Mouse (Mus musculus) embryonic stem cell, embryonic (primary cell): Measurements from ENCODE around the gene Nfic.

Source experiments
- CTCF ChIA-PET, 4 experiments: fragments of 300-600 bp in 2 of 4; fragments of 350-600 bp in 2 of 4; sonication (Branson Sonifier 250); formaldehyde crosslinking; loops; one replicate each; lab custom pipeline; 2022; ENCODE audit warnings: inconsistent platforms in 2 of 4; lab: Charles Lee
- POLR2A ChIA-PET, 4 experiments: fragments of 300-600 bp in 2 of 4; fragments of 350-600 bp in 2 of 4; sonication (Branson Sonifier 250); formaldehyde crosslinking; loops; one replicate each; lab custom pipeline; 2022; ENCODE audit warnings: antibody characterized with exemption in 4 of 4, inconsistent platforms in 1 of 4; lab: Charles Lee

Gene Nfic

DNA sequence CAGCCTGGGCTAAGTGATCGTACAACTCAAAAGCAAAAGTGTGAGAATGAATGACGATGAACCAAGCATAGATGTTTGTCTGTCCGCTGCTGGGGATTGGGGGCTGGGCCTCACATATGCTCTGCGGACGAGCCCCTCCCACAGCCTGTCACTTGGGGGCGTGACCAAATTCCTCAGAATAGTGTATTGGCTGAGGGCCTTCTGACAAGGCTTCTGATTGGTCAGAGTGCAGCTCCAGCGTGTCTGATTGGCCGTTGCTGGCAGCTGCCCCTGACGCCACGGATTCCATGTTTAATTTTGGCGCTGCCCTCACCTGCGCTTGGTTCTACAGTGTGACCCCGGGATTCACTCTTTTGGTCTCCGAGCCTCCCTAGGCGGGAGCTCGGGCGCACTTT lies 22.6 kb downstream of the Nfic start:
- ChIA-PET POLR2A (interaction anchor here (0.9 to 6.8 kb wide), 31 partner anchors 10 to 257 kb away, joined by 3 to 75 read pairs (median 5); partner anchors contain the start of genes Fzr1 (in 2 of the 4), Dohh (in 1 of the 4), Eef2 (in 1 of the 4) and Gm48551 (in 1 of the 4)), CTCF (interaction anchor here in 3 of 4 experiments (0.6 to 3.5 kb wide), 21 partner anchors 9 to 588 kb away, joined by 3 to 19 read pairs (median 4); partner anchors contain the start of genes Celf5 (in 1 of the 3), Hmg20b (in 1 of the 3) and Pip5k1c (in 1 of the 3))

DNA sequence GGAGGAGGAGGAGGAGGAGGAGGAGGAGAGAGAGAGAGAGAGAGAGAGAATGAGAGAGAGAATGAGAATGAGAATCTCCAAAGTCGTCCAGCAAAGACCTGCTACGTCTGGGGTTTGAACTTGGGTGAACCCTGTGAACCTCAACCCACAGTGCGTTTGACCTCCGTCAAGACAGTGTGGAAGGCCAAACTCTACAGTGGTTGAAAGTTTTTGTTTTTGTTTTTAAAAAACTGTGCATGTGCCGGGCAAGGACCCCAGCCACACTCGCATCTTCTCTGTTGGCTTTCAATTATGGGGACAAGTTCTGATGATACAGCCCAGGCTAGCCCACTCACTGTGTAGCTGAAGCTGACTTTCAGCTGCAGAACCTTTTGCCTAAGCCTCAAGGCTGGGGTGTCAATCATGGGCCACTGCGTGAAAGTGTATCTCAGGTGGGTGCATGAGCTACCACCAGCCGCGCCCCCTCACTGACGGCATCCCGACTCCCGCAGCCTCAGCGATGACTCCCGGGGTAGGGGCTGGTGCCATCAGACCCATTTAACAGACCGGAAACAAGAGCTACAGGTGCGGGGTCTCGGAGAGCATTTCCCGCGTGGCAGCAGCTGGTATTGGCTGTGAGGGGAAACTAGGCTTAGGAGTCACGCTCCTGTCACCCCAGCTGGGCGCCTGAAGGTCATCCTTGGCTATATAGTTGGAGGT lies 23.1 kb downstream of the Nfic start:
- POLR2A ChIA-PET: interaction anchor here in 3 of 4 experiments (0.7 to 6.8 kb wide), 26 partner anchors 9 to 1255 kb away, joined by 3 to 75 read pairs (median 5); partner anchors contain the start of genes Fzr1 (in 2 of the 3), Dohh (in 1 of the 3), Eef2 (in 1 of the 3) and Gm48551 (in 1 of the 3)
- CTCF ChIA-PET: interaction anchor here in 3 of 4 experiments (0.7 to 3.5 kb wide), 19 partner anchors 9 to 1613 kb away, joined by 3 to 19 read pairs (median 4); partner anchors contain the start of genes Celf5 (in 1 of the 3), Hmg20b (in 1 of the 3) and Pip5k1c (in 1 of the 3)

DNA sequence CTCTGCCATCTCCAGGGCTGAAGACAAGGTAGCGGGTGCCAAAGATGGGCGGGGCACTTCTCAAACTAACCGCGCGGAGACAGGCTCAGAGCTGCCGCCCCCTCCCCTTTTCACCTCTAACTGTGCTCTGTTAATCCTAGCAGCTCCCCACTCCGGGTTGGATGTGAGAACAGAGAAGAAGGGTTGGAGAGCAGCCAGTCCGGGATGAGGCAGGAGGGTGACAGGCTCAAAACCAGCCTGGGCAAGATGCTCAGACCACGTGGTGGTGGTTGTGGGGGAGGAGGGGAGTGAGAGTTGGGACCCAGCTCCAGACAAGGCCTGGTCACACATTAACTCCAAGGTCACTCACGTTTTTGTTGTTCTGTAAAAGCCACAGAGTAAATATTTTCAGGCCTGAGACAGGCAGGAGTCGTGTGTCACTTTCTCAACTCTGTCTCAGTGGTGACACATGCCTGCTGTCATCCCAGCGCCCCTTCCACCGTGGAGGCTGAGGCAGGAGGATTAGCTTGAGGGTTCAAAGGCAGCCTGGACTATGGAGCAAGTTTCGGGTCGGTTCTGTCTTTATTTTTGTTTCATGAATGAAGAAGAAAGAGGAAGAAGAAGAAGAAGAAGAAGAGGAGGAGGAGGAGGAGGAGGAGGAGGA lies 23.8 kb downstream of the Nfic start:
- POLR2A ChIA-PET: interaction anchor here in 3 of 4 experiments (0.7 to 6.8 kb wide), 20 partner anchors 9 to 1254 kb away, joined by 3 to 75 read pairs (median 4); partner anchors contain the start of genes Dohh (in 1 of the 3), Gm48551 (in 1 of the 3), Ncln (in 1 of the 3) and Pip5k1c (in 1 of the 3)
- CTCF ChIA-PET: interaction anchor here in 3 of 4 experiments (0.6 to 3.5 kb wide), 9 partner anchors 9 to 1613 kb away, joined by 3 to 19 read pairs (median 4); partner anchors contain the start of genes Celf5 (in 1 of the 3), Pip5k1c (in 1 of the 3) and Smim24 (in 1 of the 3)

DNA sequence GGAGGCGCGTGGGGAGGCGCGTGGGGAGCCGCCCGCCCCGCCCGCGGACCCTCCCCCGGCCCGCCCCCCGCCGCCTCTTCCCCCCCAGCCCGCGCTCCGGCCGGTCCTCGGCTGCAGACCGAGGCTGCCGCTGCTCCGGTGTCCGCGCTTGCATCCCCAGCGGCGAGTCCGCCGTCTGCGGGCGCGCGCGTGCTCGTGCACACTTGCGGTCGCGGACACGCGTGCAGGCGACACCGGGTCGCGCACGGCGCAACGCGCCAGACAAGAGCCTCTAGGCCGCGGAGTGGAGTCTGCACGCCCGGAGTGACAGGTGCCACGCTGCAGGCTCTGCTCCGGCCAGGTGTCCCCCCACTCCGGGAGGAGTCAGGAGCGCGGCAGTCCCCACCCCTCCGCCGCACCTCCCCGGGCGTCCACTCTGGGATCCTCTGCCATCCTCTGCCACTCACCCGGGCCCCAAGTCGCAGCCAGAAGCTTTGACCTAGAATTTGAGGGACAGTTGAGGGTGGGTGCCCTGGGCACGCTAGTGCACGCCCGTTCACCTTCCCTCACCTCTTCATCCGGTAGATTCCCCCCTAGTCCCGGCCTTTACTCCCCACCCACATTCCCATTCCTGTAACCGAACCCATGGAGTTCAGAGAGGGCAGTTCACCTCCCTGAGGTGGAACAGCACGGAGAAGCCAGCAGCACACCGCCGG lies 24.5 kb downstream of the Nfic start:
- POLR2A ChIA-PET: interaction anchor here in 3 of 4 experiments (0.8 to 6.8 kb wide), 21 partner anchors 13 to 195 kb away, joined by 3 to 75 read pairs (median 6); partner anchors contain the start of genes Fzr1 (in 2 of the 3), Cactin (in 1 of the 3), Dohh (in 1 of the 3) and Gm48551 (in 1 of the 3)
- CTCF ChIA-PET: interaction anchor here in 2 of 4 experiments (0.9 to 3.5 kb wide), 8 partner anchors 9 to 190 kb away, joined by 3 to 19 read pairs (median 6); partner anchors contain the start of gene Pip5k1c (in 1 of the 2)

DNA sequence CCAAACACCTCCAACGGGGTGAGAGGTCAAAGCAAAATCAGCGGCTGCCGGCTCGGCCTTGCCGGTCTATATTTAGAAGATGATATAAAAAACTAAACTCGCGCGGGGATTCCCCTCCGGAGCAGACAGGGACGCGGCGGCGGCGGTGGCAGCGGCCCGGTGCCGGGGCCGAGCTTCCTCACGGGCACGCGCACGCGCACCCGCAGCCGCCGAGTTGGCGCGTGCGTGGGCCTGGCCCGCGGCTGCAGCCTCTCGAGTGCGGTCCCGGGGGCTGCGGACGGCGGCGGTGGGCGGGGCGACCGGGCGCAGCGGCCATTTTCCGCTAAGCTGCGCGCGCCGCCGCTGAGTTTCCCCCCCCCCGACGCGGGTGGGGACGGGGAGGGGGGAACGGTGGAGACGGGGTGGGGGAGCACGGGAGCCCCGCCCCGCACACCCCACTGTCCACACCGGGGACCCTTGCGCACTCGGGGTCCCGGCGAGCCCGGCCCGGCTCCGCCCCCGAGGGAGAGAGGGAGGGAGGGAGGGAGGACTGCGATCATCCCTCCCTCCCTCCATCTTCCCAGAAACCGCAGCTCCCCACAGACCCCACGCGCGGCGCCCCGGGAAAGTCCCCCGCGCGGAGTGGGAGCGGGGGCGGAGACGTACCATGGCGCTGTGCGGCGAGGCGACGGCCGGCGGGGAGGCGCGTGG lies 25.1 kb downstream of the Nfic start:
- CTCF ChIA-PET: interaction anchor here in 2 of 4 experiments (0.5 to 3.4 kb wide), 18 partner anchors 11 to 189 kb away, joined by 3 to 19 read pairs (median 6); partner anchors contain the start of genes Pip5k1c (in 2 of the 2), Celf5 (in 1 of the 2) and Fzr1 (in 1 of the 2)
- POLR2A ChIA-PET: interaction anchor here in 3 of 4 experiments (0.6 to 6.8 kb wide), 38 partner anchors 9 to 501 kb away, joined by 3 to 75 read pairs (median 5); partner anchors contain the start of genes Fzr1 (in 3 of the 3), Cactin (in 2 of the 3), Dohh (in 2 of the 3) and Gadd45b (in 2 of the 3)

DNA sequence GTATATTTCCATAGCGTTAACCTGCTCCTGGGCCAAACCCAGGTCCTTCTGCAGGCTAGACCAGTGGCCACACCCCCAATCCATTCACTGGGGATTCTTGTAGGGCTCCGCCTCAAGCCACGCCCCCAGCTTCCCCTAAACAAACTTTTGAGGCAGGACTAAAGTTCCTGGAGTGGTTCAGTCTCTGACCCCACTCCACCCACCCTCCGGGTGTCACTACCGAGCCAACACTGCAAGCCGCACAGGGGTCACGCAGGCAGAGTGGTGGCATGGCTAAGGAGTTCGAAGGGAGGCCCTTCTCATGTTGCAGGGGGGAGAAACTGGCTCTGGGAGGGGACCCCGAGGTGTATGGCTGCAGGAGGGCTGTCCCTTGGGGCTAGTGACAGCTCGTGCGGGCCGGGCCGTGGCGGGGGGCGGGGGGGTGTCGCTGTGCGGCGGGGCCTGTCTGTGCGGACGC lies 25.8 kb downstream of the Nfic start:
- ChIA-PET CTCF (interaction anchor here (0.5 to 2.1 kb wide), 31 partner anchors 11 to 199 kb away, joined by 3 to 19 read pairs (median 4); partner anchors contain the start of genes Pip5k1c (in 2 of the 4), Atcay (in 1 of the 4), Celf5 (in 1 of the 4) and Dohh (in 1 of the 4)), POLR2A (interaction anchor here in 3 of 4 experiments (0.6 to 6.8 kb wide), 59 partner anchors 10 to 588 kb away, joined by 3 to 75 read pairs (median 4); partner anchors contain the start of genes Cactin (in 3 of the 3), Fzr1 (in 3 of the 3), Dohh (in 2 of the 3) and Gadd45b (in 2 of the 3))

DNA sequence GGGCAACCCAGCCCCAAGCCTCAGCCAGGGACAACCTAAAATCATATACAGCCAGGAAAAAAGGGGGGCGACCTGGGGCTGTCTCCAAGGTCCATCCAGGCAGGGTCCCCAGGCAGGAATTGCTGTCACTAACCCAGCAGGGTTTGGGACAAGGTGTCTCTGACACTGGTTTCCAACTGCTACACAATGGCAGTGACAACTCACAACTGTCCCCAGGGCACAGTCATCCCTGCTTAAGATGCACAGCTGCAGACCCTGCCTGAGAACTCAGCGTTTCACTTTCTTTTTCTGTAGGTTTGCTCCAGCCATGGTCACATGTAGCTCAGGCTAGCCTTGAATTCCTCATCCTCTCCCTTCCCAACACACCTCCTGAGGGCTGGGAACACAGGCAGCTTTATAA lies 26.3 kb downstream of the Nfic start:
- POLR2A ChIA-PET: interaction anchor here in 3 of 4 experiments (0.6 to 6.8 kb wide), 56 partner anchors 10 to 589 kb away, joined by 3 to 75 read pairs (median 4); partner anchors contain the start of genes Cactin (in 3 of the 3), Fzr1 (in 3 of the 3), Dohh (in 2 of the 3) and Gadd45b (in 2 of the 3)

DNA sequence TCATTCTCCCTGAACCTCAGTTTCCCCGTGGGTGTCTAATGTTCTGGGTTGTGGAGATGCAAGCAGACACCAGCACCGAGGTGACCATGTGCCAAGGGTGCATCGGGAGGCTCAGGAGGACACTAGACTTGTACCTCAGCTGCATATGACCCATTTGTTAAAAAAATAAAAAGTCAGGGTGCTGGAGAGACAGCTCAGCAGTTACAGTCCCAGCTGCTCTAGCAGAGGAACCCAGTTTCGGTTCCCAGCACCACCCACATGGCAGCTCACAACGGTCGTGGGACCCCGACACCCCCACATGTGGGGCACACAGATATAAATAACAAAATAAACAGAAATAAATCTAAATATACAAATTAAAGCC lies 26.9 kb downstream of the Nfic start:
- ChIA-PET POLR2A (interaction anchor here in 3 of 4 experiments (1.0 to 6.8 kb wide), 5 partner anchors 10 to 108 kb away, joined by 3 to 75 read pairs (median 18); partner anchors contain the start of genes Cactin (in 1 of the 3) and Fzr1 (in 1 of the 3)), CTCF (interaction anchor here in 1 of 4 experiments (0.9 kb wide), 1 partner anchor 10 kb away, joined by 3 read pairs; no protein-coding TSS in a partner anchor)

More for the DNA sequence above, 26.3 kb downstream of the Nfic start:
- CTCF ChIA-PET: interaction anchor here (0.6 to 2.1 kb wide), 28 partner anchors 10 to 198 kb away, joined by 3 to 19 read pairs (median 4); partner anchors contain the start of genes Pip5k1c (in 2 of the 4), Atcay (in 1 of the 4), Celf5 (in 1 of the 4) and Dohh (in 1 of the 4)

DNA sequence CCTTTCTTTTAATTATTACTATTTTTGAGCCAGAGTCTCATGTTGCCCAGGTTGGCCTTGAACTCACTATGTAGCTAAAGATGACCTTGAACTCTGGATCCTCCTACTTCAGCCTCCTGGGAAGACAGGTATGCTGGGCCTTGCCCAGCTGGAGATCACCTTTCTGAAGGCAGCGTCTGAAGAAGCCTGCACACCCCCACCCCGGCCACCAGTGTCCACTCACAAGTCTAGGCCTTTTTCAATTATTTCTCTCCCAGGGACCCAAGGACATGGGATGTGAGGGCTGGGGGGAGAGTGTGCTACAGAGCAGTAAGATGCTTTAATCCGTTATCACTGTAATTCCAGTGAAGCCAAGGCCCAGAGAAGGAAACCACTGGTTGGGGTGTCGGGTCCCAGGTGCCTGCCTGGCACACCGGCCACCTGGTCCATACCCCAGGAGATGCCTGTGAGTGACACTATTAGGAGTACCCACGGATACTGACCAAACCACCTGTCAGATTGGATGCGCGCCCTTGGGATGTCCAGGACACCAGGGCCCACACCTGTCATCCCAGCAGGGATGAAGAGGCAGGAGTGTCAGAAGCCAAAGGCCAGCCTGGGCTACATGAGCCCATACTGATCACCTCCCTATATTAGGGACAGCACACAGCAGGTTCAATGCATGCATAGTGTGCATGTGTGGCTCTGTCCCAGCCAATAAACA lies 27.5 kb downstream of the Nfic start:
- POLR2A ChIA-PET: interaction anchor here in 3 of 4 experiments (0.5 to 6.8 kb wide), 6 partner anchors 9 to 30 kb away, joined by 4 to 75 read pairs (median 7); no protein-coding TSS in a partner anchor

DNA sequence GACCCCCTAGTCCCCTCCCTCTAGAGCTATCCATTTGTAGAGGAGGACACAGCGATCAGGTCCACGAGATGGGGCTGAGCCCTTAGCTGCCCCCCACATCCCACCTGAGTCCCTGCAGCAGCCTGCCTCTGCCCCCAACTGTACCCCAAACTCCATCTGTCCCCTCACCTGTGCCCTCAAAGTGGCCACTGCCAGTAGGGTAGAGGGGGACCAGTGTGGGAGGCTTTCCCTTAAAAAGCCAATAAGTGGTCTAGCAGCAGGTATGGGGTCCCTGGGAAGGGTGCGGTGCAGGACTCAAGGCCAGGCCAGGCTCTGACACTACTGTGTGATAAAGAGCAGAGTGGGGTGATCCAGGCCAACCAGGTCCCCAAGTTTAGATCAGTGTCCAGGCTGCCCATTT lies 28.1 kb downstream of the Nfic start:
- CTCF ChIA-PET: interaction anchor here in 3 of 4 experiments (0.7 to 1.5 kb wide), 5 partner anchors 21 to 236 kb away, joined by 3 to 7 read pairs (median 4); no protein-coding TSS in a partner anchor
- POLR2A ChIA-PET: interaction anchor here in 3 of 4 experiments (0.7 to 5.2 kb wide), 7 partner anchors 8 to 144 kb away, joined by 3 to 43 read pairs (median 5); no protein-coding TSS in a partner anchor

More for the DNA sequence above, 27.5 kb downstream of the Nfic start:
- CTCF ChIA-PET: interaction anchor here in 2 of 4 experiments (0.7 to 1.5 kb wide), 4 partner anchors 22 to 122 kb away, joined by 3 to 7 read pairs (median 3); no protein-coding TSS in a partner anchor

DNA sequence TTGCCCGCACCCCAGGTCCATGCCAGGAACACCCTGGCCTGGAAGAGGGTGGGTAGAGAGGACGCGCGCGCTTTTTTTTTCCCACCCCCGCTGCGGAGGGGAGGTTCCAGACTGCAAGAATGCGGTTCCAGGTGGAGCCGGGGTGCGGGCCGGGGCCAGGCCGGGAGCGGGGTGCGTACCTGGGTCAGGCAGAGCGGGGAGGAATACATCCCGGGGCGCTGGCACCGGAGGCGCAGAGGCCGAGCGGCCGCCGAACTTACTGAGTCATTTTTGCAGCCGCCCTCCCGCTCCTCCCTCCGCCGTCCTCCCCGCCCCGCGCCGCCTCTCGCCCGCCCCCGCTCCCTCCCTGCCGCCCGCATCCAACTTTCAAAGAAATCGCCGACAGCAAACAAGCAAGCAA lies 28.5 kb downstream of the Nfic start:
- ChIA-PET CTCF (interaction anchor here (0.6 to 1.5 kb wide), 6 partner anchors 21 to 236 kb away, joined by 3 to 7 read pairs (median 4); no protein-coding TSS in a partner anchor), POLR2A (interaction anchor here in 3 of 4 experiments (0.7 to 5.2 kb wide), 8 partner anchors 8 to 144 kb away, joined by 3 to 43 read pairs (median 5); no protein-coding TSS in a partner anchor)

DNA sequence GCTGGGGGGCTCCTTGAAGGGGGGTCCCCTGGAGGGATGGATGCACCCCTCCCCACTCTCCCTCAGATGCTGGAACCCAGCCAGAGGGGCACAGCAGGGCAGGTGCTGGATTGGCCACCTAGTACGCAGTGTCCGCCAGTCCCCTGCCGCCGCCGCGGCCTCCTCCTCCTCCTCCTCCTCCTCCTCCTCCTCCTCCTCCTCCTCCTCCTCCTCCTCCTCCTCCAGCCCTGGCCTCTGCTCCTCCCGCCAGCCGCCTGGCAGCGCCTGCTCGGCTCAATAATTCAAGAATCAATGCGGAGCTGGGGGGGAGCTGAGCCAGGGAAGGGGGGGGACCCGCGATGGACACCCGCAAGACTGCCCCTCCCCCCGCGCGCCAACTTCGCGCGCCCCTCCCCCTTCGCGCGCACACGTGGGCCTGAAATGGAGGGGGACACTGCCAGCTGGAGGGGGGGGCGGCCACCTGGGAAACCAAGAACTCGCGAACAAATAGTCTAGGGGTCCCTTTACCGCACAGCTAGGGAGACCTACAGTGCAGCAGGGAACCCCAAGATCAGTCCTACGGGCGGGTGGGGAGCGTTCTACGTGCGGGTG lies 29.3 kb downstream of the Nfic start:
- CTCF ChIA-PET: interaction anchor here (0.5 to 1.5 kb wide), 5 partner anchors 13 to 347 kb away, joined by 3 to 4 read pairs (median 3); no protein-coding TSS in a partner anchor

DNA sequence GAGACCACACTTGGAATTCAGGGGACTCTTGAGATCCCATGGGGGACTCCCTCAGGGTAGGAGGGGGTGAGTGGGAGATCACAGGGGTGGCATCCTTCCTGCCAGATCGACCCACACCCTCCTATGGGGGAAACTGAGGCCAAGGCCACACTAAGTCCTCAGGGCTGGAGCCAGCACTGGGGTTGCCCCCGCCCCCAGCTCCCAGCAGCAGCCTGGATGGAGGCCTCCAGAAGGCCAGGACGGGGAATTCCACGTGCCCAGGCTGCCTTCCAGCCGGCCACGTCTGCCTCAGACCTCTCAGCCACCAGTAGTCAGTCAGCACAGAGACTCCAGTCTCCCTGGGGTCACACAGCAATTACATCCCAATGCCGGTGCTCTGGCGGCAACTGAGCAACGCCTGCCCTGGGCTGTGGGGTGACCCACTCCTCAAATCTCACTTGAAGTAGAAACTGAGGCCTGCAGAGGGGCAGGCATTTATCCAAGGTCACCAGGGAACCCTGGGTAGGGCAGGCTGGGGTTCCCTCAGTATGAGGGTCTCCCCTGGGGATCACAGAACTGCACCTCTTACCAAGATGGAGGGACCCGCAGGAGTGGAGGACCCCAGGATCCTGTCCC lies 30.1 kb downstream of the Nfic start:
- CTCF ChIA-PET: interaction anchor here in 3 of 4 experiments (0.6 to 3.6 kb wide), 6 partner anchors 9 to 174 kb away, joined by 3 to 17 read pairs (median 6); no protein-coding TSS in a partner anchor
- POLR2A ChIA-PET: interaction anchor here in 2 of 4 experiments (0.9 to 5.2 kb wide), 9 partner anchors 7 to 128 kb away, joined by 3 to 43 read pairs (median 3); partner anchors contain the start of genes Dohh (in 1 of the 2), Gm48551 (in 1 of the 2) and Ncln (in 1 of the 2)

More for the DNA sequence above, 29.3 kb downstream of the Nfic start:
- POLR2A ChIA-PET: interaction anchor here in 3 of 4 experiments (0.6 to 5.2 kb wide), 10 partner anchors 8 to 349 kb away, joined by 3 to 43 read pairs (median 5); partner anchors contain the start of genes Gm48551 (in 1 of the 3) and Smim24 (in 1 of the 3)
